Mouse (Mus musculus) lung, postnatal 25 days (tissue): ENCODE data around the gene Acot7.

ENCODE experiments used
- DNase-seq: peaks from one replicate; pipeline ENCODE4 v3.0.0; 2022; ENCODE audit warnings: low spot score

The Acot7 gene

DNA sequence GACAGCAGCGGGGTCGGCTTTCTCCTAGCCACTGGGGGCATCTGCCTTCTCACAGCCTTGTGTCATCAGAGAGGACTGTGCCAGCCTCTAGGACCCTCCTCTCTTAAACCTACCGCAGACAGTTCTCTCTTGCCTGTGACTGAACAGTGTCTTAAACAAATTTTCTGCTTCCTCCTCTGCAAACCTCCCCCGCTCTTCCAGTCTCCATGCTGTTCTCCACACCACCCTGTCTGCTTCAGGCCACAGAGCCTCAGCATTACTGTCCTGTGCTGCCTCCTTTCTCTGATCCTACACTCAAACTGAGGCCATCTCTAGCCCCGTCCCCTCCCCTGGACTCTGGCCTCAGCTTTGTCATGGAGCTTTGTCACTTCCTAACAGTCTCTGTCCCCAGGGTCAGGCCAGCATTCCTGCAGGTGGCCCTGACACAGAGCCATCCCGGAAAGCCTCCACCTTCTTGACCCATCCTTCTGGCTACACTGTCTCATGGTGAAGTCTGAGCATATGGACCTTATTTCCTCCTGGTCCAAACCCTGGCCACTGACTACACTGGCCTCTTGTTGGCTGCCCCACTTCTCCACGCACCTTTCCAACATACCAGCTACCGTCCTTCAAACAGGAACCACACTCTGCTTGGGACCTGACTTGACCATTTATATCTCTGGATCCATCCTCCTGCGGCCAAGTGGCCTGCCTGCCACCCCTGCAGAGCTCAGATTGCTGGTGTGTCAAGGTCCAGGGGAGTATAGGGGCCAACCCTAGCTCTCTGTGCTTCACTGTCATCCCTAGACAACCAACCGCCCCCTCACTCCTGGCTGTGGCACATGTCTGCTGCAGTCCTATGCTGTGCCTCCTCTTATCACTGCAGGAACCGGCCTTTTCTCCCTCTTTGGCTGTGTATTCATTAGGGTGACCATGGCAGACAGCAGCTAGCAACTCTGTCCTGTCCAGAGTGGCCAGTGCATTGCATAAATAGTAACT lies 66.9 kb downstream of the Acot7 start:
- no peak for DNase-seq

GRCm38 (mm10) chr4:152246011-152246410 lies 68.1 kb downstream of the Acot7 start:
- DNase-seq, result no peak

DNA sequence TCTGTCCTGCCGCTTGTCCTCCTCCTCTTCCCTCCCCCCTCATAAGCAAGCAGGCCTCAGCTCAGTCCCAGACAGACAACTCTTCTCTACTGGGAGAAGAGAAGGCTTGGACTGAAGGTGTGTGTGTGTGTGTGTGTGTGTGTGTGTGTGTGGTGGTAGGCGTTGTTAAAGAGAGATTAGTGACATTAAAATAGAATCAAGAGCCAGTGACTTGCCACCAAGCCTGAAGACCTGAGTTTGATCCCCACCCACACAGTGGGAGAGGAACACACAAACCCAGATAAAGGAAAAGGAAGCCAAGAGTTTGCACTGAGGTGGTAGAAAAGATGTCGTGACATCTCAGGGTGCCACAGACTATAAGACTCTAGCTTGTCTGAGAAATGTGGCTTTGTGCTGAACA lies 69.3 kb downstream of the Acot7 start:
- DNase-seq, result no peak

GRCm38 (mm10) chr4:152250615-152251014 lies 72.7 kb downstream of the Acot7 start:
- no peak for DNase-seq

- no peak for DNase-seq
These were observed 75.3 kb downstream of the Acot7 start for GRCm38 (mm10) chr4:152253183-152253759.

GRCm38 (mm10) chr4:152257070-152257469 lies 79.1 kb downstream of the Acot7 start:
- DNase-seq, result peak; percentile 64

GRCm38 (mm10) chr4:152260451-152260850 lies 82.5 kb downstream of the Acot7 start:
- DNase-seq, result no peak

- DNase-seq, result no peak
These were observed 84.3 kb downstream of the Acot7 start for GRCm38 (mm10) chr4:152262187-152262586.

- DNase-seq, result no peak
These were observed 85.2 kb downstream of the Acot7 start for GRCm38 (mm10) chr4:152263089-152263488.

- DNase-seq, result no peak
These were observed 85.7 kb downstream of the Acot7 start for GRCm38 (mm10) chr4:152263512-152264176.

DNA sequence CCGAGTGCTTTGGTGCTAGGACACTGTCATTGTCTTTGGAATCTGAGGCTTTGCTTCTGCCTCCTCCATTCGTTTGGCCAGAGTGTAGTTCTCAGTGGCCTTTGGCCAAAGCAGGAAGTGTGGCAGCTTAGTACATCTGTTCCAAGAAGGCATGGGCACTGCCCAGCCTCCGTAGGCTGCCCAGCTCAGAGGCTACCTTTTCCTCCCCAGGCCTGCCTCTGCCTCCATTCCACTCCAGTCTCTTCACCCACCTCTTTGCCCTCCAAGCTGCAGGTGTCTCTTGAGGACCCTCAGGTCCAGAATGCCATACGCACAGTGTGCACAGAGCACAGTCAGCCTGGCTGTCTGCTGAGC lies 86.2 kb downstream of the Acot7 start:
- DNase-seq, result no peak

DNA sequence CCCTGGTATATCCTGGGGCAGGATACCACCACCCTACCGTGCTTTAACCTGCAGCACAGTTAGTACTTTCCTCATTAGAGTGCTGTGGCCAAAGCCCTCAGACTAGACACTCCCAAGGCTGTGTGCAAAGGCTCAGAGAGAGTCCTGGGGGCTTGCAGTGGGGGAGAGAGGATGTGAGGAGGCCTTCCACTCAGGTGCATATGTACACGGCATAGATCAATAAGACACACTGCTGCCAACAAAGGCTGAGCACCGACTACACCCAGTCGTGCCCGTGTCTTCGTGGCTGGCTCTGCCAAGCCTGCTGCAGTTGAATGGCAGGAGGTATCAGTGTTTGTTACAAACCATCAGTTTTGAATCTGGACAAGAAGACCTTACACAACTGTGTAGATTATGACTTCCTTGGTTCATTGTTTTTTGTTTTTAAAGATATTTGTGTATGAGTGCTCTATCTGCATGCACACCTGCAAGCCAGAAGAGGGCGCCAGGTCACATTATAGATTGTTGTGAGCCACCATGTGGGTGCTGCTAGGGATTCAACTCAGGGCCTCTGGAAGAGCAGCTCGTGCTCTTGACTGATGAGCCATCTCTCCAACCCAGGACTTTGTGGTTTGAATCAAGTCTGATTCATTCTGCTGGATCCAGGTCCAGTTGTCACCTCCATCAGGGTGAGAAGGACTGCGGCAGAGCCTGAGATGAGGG lies 87.1 kb downstream of the Acot7 start:
- no peak for DNase-seq

DNA sequence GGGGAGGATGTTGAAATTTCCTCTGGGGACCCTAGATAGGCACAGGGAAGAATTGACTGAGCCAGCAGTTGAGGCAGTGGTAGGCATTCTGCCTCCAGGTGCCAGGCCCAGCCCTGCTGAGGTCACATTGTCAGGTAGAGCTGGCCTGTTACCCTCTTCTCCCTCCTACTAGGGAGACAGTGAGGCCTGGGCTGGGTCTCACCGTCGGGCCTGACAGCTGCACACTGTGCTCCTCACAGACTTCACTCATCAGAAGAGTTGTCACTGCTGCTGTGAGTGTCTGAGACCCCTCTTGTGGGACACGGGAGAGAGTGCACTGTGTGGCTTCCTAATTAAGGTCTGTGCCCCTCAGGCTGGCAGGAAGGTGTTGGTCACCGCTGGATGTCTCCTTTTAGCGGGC lies 87.9 kb downstream of the Acot7 start:
- no peak for DNase-seq

DNA sequence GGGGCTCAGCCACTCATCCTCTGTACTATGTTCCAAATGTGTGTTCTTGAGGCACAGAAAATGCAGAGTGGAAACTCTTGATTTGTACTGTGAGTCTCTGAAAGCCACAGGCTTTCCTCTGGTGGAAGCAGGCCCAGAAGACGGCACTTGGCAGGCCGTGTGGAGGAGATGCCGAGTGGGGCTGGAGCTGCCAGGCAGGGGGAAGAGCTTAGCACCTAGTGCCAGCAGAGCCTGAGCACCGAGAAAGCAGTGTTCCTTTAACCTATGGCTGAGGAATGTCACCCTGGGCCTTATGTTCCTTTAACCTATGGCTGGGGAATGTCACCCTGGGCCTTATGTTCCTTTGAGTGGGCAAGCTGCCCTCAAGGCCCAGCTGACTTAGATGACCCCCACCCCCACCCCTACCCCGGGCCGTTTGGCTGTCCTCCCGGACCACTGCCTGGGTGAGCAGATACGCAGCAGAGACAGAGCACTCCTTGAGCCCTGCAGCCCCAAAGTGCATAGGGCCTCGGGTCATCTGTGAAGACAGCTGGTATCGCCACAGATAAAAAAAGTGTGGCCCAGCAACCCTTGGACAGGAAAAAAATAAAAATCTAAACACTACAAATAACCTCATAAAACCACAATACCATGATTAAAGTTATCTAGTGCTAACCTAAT lies 88.4 kb downstream of the Acot7 start:
- no peak for DNase-seq

DNA sequence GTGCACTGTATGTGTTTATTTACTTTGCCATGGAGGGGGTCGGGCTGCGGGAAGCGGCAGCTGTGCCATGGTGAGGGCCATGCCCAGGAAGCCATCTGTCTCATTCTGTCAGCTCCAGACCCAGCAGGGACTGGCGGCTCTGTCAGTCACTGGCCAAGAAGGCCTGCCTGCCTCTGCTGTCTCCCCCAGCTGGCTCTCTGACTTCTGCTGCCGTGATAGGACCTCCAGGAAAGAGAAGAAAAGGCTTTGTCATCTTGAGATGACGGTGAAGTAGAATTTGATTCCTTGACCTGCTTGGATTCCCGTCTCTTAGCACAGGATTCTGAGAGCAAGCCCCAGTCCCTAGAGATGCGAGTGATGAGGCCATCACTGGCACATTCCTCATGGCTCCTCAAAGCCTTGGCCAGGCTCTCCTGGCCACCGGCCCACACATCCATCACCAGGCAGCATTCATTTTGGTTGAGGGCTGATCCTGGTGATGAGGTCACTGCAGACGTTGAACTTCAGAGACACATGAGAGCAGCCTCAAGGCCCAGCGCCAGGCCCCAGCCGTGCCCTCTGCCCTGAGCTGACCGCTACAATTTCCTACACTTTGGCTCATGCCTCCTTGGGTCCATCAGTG lies 89.9 kb downstream of the Acot7 start:
- DNase-seq, result peak; percentile 43

GRCm38 (mm10) chr4:152269967-152270366 lies 92.0 kb downstream of the Acot7 start:
- DNase-seq, result no peak

GRCm38 (mm10) chr4:152270599-152270998 lies 92.7 kb downstream of the Acot7 start:
- DNase-seq, result no peak

DNA sequence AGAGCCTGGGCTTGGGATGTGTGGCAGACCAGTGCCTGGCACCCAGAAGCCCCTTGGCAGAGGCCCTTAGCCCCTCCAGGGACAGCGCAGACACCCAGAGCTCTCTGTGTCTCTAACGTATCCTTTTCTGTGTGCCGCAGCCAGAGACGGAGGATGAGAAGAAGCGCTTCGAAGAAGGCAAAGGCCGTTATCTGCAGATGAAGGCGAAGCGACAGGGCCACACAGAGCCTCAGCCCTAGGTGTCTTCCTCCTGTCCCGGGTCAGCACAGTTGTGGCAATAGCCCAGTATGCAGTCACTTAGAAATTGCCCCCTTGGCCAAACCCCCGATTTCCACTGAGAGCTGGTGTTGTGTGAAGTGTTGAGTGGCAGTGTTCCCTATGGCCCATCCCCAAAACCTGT lies 93.4 kb downstream of the Acot7 start:
- no peak for DNase-seq

DNA sequence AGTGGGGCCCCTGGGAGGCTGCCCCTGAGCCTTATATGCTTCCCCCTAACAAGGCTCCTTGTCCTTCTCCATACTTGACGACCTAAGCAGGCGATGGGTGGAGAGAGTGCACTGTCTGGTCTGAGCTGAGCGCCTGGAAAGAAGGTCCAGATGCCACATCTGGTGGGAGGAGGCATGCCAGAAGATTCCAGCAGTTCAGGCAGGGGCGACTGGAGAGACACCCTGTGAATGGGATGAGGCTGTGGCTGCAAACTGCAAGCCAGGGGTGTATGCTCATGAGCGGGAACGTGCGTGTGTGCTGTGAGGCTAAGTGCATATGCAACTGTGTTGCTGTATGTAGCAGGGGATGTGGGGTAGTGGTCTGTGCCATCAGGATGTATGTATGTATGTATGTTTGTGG lies 94.1 kb downstream of the Acot7 start:
- DNase-seq, result no peak

GRCm38 (mm10) chr4:152272449-152273049 lies 94.6 kb downstream of the Acot7 start:
- peak; percentile 31 for DNase-seq

DNA sequence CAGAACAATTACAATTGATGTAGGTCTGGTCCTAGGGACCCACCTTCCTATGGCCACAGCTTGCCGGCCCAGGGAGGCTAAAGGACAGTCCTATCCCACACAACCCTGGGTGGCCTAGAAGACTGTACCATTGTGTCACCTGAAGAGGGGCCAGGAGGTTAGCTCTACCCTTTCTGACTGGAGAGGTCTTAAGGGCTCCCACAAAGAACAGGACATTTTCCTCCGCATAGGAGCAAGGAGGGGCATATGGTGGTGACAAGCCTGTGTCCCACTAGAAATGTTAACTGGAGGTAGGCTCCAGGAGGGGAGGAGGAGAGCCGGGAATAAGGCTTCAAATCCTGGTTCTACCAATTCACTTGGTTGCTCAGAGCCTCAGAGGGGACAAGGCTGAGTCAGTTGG lies 95.3 kb downstream of the Acot7 start:
- no peak for DNase-seq
